In the genomic region with DNA sequence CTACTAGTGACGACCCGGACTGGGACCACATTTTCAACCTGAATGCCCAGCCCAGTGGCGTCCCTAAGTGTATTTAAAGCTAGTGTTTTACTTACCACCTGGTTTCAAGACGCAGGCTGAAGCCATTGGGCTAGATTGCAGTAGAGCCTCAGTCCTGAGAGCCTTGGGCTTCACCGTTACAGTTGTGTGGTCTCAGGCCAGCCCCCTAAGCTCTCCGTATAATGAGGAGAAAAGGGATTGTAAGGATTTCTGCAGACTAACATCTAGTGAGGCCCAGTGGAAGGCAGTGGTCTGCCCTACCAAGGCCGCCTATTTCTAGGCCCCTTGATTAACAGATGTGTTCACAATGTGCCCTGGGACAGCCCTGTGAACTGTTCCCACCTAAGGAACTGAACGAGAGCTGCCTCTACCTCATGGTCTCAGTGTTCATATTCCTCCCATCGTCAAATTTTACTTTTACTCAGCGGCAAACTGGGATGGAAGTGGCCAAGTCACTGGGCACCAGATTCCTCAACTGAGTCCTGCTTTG, we compare ENCODE assay signal across 8 mouse cellular contexts. TPM values are rescaled to one million over a fixed set of nuclear protein-coding genes. Genes with fewer than 3 reads are reported as not detected.
A peak's percentile ranks its signal among the peaks of the same experiment; 100 is the strongest.
DNase-seq lines count a peak whose midpoint lies in the region; ATAC-seq lines count a peak whose summit lies in the region.

No protein-coding gene starts in this region.

- peaks cover 22% of the 10 kb centered on the region for H3K4me1 ChIP-seq in embryonic facial prominence, embryonic 13.5 days
- peaks cover 15% of the 10 kb centered on the region for H3K4me1 ChIP-seq in intestine, embryonic 16.5 days (ENCODE audit: control insufficient read depth, insufficient read depth, low read length)
- peaks cover 10% of the 10 kb centered on the region for H3K4me1 ChIP-seq in neural tube, embryonic 14.5 days (ENCODE audit: control insufficient read depth, insufficient read depth, low read length)

- peak overlapping the region; percentile 40; the same call in 1 of the 2 replicates for H3K27ac ChIP-seq in embryonic facial prominence, embryonic 13.5 days
- peak overlapping the region; percentile 12; the same call in 1 of the 2 replicates for H3K27ac ChIP-seq in intestine, embryonic 16.5 days (ENCODE audit: low read length)
- H3K27ac ChIP-seq in neural tube, embryonic 14.5 days (ENCODE audit: low read depth, low read length): peak overlapping the region; percentile 70

- H3K27me3 ChIP-seq in embryonic facial prominence, embryonic 13.5 days: no peaks in the 10 kb centered on the region
- H3K27me3 ChIP-seq in intestine, embryonic 16.5 days (replicated peaks; ENCODE audit: control insufficient read depth, insufficient read depth, low read length): no peaks in the 10 kb centered on the region
- H3K27me3 ChIP-seq in neural tube, embryonic 14.5 days (ENCODE audit: control insufficient read depth, insufficient read depth, low read length): no peaks in the 10 kb centered on the region

- ATAC-seq in embryonic facial prominence, embryonic 13.5 days (ENCODE audit: insufficient number of reproducible peaks, insufficient read depth, low FRiP score, low TSS enrichment, low read depth): no peak
- ATAC-seq in intestine, embryonic 16.5 days: no peak; the same call in 1 of the 2 replicates
- no peak; the same call in 1 of the 2 replicates for ATAC-seq in neural tube, embryonic 14.5 days (ENCODE audit: low read depth)

- 25% methylated on average over 10 of the region's 10 CpGs for WGBS in embryonic facial prominence, embryonic 13.5 days
- WGBS in intestine, embryonic 16.5 days: 24% methylated on average over 10 of the region's 10 CpGs
- WGBS in neural tube, embryonic 14.5 days: 26% methylated on average over 10 of the region's 10 CpGs

- peak overlapping the region; percentile 64 for H3K4me3 ChIP-seq in embryonic facial prominence, embryonic 13.5 days
- peak overlapping the region; percentile 60 for H3K4me3 ChIP-seq in intestine, embryonic 16.5 days (ENCODE audit: low read length)
- peak overlapping the region; percentile 51 for H3K4me3 ChIP-seq in neural tube, embryonic 14.5 days (ENCODE audit: low read depth, low read length)

- H3K4me2 ChIP-seq in embryonic facial prominence, embryonic 13.5 days: peak overlapping the region; percentile 76
- H3K4me2 ChIP-seq in intestine, embryonic 16.5 days (ENCODE audit: low read depth, low read length): peak overlapping the region; percentile 82
- peak overlapping the region; percentile 95 for H3K4me2 ChIP-seq in neural tube, embryonic 14.5 days (ENCODE audit: low read depth, low read length)

- H3K36me3 ChIP-seq in embryonic facial prominence, embryonic 13.5 days: peaks cover 27% of the 10 kb centered on the region
- H3K36me3 ChIP-seq in intestine, embryonic 16.5 days (ENCODE audit: control insufficient read depth, insufficient read depth, low read length): peaks cover 5% of the 10 kb centered on the region; the same call in 1 of the 2 replicates
- H3K36me3 ChIP-seq in neural tube, embryonic 14.5 days (ENCODE audit: control insufficient read depth, insufficient read depth, low read length): peaks cover under 1% of the 10 kb centered on the region; the same call in 1 of the 2 replicates

- DNase-seq in retina, embryonic 14.5 days (ENCODE audit: low spot score): peak; percentile 23
- no peak for DNase-seq in retina, postnatal 1 day
- no peak for DNase-seq in left cerebral cortex, adult 18-20 months (ENCODE audit: low spot score in 2 of 2)
- no peak for DNase-seq in left cerebral cortex, adult 8-10 months (ENCODE audit: low spot score in 2 of 2)
- DNase-seq in cerebellum, adult 9-11 months: no peak

- peak overlapping the region; percentile 75 for H3K9ac ChIP-seq in embryonic facial prominence, embryonic 13.5 days
- peak overlapping the region; percentile 75 for H3K9ac ChIP-seq in intestine, embryonic 16.5 days (ENCODE audit: low read depth, low read length)
- H3K9ac ChIP-seq in neural tube, embryonic 14.5 days (replicated peaks; ENCODE audit: low read depth, low read length): peak overlapping the region; percentile 53

- H3K9me3 ChIP-seq in embryonic facial prominence, embryonic 13.5 days: no peaks in the 10 kb centered on the region
- no peaks in the 10 kb centered on the region for H3K9me3 ChIP-seq in intestine, embryonic 16.5 days (ENCODE audit: control insufficient read depth, low read length)
- no peaks in the 10 kb centered on the region for H3K9me3 ChIP-seq in neural tube, embryonic 14.5 days (ENCODE audit: control insufficient read depth, low read length)

RNA-seq across cellular contexts. Expression of gene Ppm1f, which starts 0.9 kb away (rescaled TPM):
- polyA plus RNA-seq in embryonic facial prominence, embryonic 13.5 days (2015; fragmentation: Nextera tagmentation; extraction: Ambion mirVana): 27.7 and 29.3 TPM in 2 replicates
- 15.6 and 16.0 TPM in 2 replicates for polyA plus RNA-seq in intestine, embryonic 16.5 days (2015; fragmentation: Nextera tagmentation; extraction: Ambion mirVana)
- 16.7 and 24.9 TPM in 2 replicates for polyA plus RNA-seq in neural tube, embryonic 14.5 days (2014; fragmentation: Nextera tagmentation; extraction: Ambion mirVana)
- 10 to 100 TPM; 49.2 to 56.0 TPM for total RNA-seq in left cerebral cortex, adult 18-20 months (2021)
- total RNA-seq in left cerebral cortex, adult 8-10 months (2022): 10 to 100 TPM; 43.4 to 54.8 (median 49.7) TPM

RNA-seq across cellular contexts. Expression of gene Vpreb1, which starts 26.5 kb away (rescaled TPM):
- 3.4 and 4.1 TPM in 2 replicates for polyA plus RNA-seq in embryonic facial prominence, embryonic 13.5 days (2015; fragmentation: Nextera tagmentation; extraction: Ambion mirVana)
- 1.5 and 1.6 TPM in 2 replicates for polyA plus RNA-seq in intestine, embryonic 16.5 days (2015; fragmentation: Nextera tagmentation; extraction: Ambion mirVana)
- polyA plus RNA-seq in neural tube, embryonic 14.5 days (2014; fragmentation: Nextera tagmentation; extraction: Ambion mirVana): 1.4 TPM in 1 of 2 replicates, not detected in the other
- not detected for total RNA-seq in left cerebral cortex, adult 18-20 months (2021)
- total RNA-seq in left cerebral cortex, adult 8-10 months (2022): not detected

RNA-seq across cellular contexts. Expression of gene Top3b, which starts 26.6 kb away (rescaled TPM):
- 73.7 and 77.6 TPM in 2 replicates for polyA plus RNA-seq in embryonic facial prominence, embryonic 13.5 days (2015; fragmentation: Nextera tagmentation; extraction: Ambion mirVana)
- polyA plus RNA-seq in intestine, embryonic 16.5 days (2015; fragmentation: Nextera tagmentation; extraction: Ambion mirVana): 49.2 and 49.8 TPM in 2 replicates
- 64.2 and 76.3 TPM in 2 replicates for polyA plus RNA-seq in neural tube, embryonic 14.5 days (2014; fragmentation: Nextera tagmentation; extraction: Ambion mirVana)
- 10 to 100 TPM; 60.3 to 60.4 TPM for total RNA-seq in left cerebral cortex, adult 18-20 months (2021)
- total RNA-seq in left cerebral cortex, adult 8-10 months (2022): 10 to 100 TPM; 53.5 to 69.9 (median 67.2) TPM

RNA-seq across cellular contexts. Expression of gene Igll1, which starts 33.3 kb away (rescaled TPM):
- polyA plus RNA-seq in embryonic facial prominence, embryonic 13.5 days (2015; fragmentation: Nextera tagmentation; extraction: Ambion mirVana): not detected in 2 replicates
- polyA plus RNA-seq in intestine, embryonic 16.5 days (2015; fragmentation: Nextera tagmentation; extraction: Ambion mirVana): 0.27 and 0.49 TPM in 2 replicates
- not detected in 2 replicates for polyA plus RNA-seq in neural tube, embryonic 14.5 days (2014; fragmentation: Nextera tagmentation; extraction: Ambion mirVana)
- not detected for total RNA-seq in left cerebral cortex, adult 18-20 months (2021)
- total RNA-seq in left cerebral cortex, adult 8-10 months (2022): not detected

Comparison
In these comparisons a context has a peak if more than half of its experiments do, and no peak if none do; other contexts are left out.
1. H3K27ac ChIP-seq: peak in every context shown above with its lines; median percentile 70 in neural tube, embryonic 14.5 days; 40 in embryonic facial prominence, embryonic 13.5 days; 12 in intestine, embryonic 16.5 days.